Mouse (Mus musculus) neural tube, embryonic 12.5 days (tissue): ENCODE measurements around the gene Cacng4. TPM values are rescaled to one million over a fixed set of nuclear protein-coding genes. Genes with fewer than 3 reads are reported as not detected.

ENCODE experiments used
- polyA plus RNA-seq: library from polyadenylated mRNA; unstranded; fragments of >200 nt; fragmentation: Nextera tagmentation; extraction: Ambion mirVana; gene quantifications from 2 replicates; pipeline ENCODE4 v1.2.1, GENCODE M21; 2016

Gene Cacng4
- polyA plus RNA-seq, 1 experiment from 2014 or later, result 48.3 TPM

Other genes with a start within 250 kb of the Cacng4 start
- 18.4 and 20.1 TPM in 2 replicates for gene Helz, start 246.6 kb downstream of the Cacng4 start, polyA plus RNA-seq
- gene Cacng1, start 78.0 kb downstream of the Cacng4 start, polyA plus RNA-seq, result 1.5 and 1.8 TPM in 2 replicates
- 4.8 and 5.0 TPM in 2 replicates for gene Cacng5, start 120.5 kb upstream of the Cacng4 start, polyA plus RNA-seq